Mouse (Mus musculus): ENCODE data around the gene Gprc5a. TPM values are rescaled to one million over a fixed set of nuclear protein-coding genes. Genes with fewer than 3 reads are reported as not detected.
A peak's percentile ranks its signal among the peaks of the same experiment; 100 is the strongest.

Gprc5a gene
- polyA plus RNA-seq, 1 experiment, result 10.8 TPM

DNA sequence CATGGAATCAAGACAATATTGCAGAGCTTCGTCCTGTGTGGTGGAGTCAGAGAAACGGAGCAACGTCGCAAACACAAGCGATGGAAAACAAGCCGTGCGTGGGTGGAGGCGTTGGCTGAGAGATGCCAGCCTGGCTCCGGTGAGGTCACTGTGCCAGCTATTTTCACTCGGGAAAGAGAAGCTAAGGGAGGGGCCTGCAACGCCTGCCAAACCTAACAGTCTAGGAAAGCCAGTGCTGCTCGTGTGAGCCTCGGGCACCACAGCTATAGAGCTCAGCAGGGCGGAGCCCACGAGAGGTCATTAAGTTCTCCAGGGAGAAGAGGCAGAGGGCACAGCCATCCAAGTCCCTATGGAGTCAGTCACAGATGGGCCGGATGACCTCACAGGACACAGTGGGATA, 16.5 kb upstream of the Gprc5a start:
- Histone ChIP-seq H3K36me3 (ENCODE audit: control insufficient read depth, insufficient read depth) (no peaks in the 10 kb centered on the region), H3K4me2 (ENCODE audit: low read depth) (peak overlapping the region; percentile 88), H3ac (ENCODE audit: control insufficient read depth, insufficient read length) (no peak overlapping the region), H3K27me3 (ENCODE audit: control insufficient read depth, insufficient read depth, insufficient read length) (no peaks in the 10 kb centered on the region), H3K79me2 (ENCODE audit: control insufficient read depth, insufficient read depth) (no peaks in the 10 kb centered on the region), H3K4me3 (no peak overlapping the region)
- peak; percentile 30 for TF ChIP-seq POLR2A (IDR thresholded peaks at IDR 0.05; ENCODE audit: insufficient read length, low read depth)
- TF ChIP-seq MYOD1 (IDR thresholded peaks at IDR 0.05; ENCODE audit: control insufficient read depth in 1 of 3, insufficient read length in 2 of 3, low read depth in 2 of 3), result peak in 2 of 3 experiments; percentile 1 to 34
- TF ChIP-seq TCF12 (IDR thresholded peaks at IDR 0.05; ENCODE audit: insufficient read depth, poor library complexity, severe bottlenecking), result no peak
- peak in 1 of 3 experiments; percentile 50 for TF ChIP-seq MYOG (IDR thresholded peaks at IDR 0.05; ENCODE audit: control insufficient read depth in 1 of 3, insufficient read depth in 1 of 3, insufficient read length in 2 of 3, low read depth in 2 of 3)

DNA sequence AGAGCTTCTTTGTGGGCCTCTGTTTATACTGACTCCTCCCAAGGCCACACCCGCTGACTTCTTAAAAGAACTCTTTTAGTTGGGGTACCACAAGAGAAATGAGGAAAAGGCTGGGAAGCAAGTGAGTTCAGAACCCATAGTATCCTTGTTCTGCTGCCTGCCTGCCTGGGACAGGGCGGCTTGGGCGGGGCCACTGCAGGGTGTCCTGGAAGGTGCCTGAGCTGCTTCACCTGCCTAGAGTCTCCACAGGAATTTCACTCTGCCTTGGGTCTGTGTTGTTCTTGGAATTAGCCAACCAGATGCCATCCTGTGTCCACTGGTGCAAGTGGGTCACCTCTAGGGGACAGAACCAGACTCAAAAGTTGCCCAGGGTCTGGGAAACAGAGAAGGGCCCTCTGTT, 11.7 kb upstream of the Gprc5a start:
- H3K79me2 ChIP-seq (ENCODE audit: control insufficient read depth, insufficient read depth), result no peaks in the 10 kb centered on the region
- no peaks in the 10 kb centered on the region for H3K36me3 ChIP-seq (ENCODE audit: control insufficient read depth, insufficient read depth)

DNA sequence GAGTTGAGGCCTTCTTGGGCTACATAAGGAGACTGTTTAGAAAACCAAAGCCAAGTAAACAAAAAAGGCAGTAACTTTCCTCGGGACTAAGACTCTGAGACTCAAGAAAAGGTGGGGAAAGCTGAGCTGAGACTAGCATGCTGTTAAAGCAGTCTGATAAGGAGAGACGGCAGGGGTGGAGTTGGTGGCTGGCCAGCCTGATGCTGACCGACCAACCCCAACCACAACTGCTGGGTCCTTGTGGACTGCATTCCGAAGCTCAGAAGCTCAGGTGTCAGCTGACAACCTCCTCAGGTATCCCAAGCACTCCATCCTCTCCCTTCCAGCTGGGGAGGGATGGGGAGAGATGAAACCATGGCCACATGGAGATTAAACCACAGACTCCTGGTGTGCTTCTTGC, 9.6 kb upstream of the Gprc5a start:
- no peaks in the 10 kb centered on the region for H3K79me2 ChIP-seq (ENCODE audit: control insufficient read depth, insufficient read depth)
- H3K27me3 ChIP-seq (ENCODE audit: control insufficient read depth, insufficient read depth, insufficient read length), result no peaks in the 10 kb centered on the region
- no peak overlapping the region for H3K4me3 ChIP-seq
- TF ChIP-seq TCF12 (IDR thresholded peaks at IDR 0.05; ENCODE audit: insufficient read depth, poor library complexity, severe bottlenecking) (no peak), SRF (IDR thresholded peaks at IDR 0.05; ENCODE audit: control insufficient read depth, insufficient read length, low read depth) (no peak)
- H3K36me3 ChIP-seq (ENCODE audit: control insufficient read depth, insufficient read depth), result no peaks in the 10 kb centered on the region
- H3K4me2 ChIP-seq (ENCODE audit: low read depth), result no peak overlapping the region
- no peak overlapping the region for H3ac ChIP-seq (ENCODE audit: control insufficient read depth, insufficient read length)

More for the DNA sequence above, 11.7 kb upstream of the Gprc5a start:
- no peak overlapping the region for H3K4me3 ChIP-seq
- no peak overlapping the region for H3K4me2 ChIP-seq (ENCODE audit: low read depth)
- no peak overlapping the region for H3ac ChIP-seq (ENCODE audit: control insufficient read depth, insufficient read length)
- TF ChIP-seq CEBPB (IDR thresholded peaks at IDR 0.05; ENCODE audit: insufficient read depth, poor library complexity, severe bottlenecking) (no peak), POLR2AphosphoS2 (IDR thresholded peaks at IDR 0.05; ENCODE audit: insufficient read length, low read depth) (no peak)
- no peaks in the 10 kb centered on the region for H3K27me3 ChIP-seq (ENCODE audit: control insufficient read depth, insufficient read depth, insufficient read length)

DNA sequence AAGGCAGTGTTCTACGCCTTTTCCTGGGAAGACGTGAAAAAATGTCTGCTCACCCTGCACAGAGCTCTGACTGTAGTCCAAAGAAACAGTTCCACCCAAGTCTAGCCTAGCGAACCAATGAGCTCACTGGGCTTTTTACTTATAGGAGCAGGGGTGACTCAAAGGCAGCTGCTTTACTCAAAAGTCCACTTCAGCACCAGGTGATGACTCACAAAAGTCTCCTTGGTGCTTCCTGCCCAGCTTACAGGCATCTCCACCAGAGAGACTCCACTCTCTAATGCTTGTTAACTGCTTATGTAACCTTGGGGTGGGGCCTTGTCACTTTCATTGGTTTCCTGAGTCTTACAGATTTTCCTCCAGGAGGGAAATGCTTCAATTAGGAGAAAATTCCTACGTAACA, 4.7 kb upstream of the Gprc5a start:
- H3ac ChIP-seq (ENCODE audit: control insufficient read depth, insufficient read length), result no peak overlapping the region
- H3K4me2 ChIP-seq (ENCODE audit: low read depth), result no peak overlapping the region
- no peaks in the 10 kb centered on the region for H3K27me3 ChIP-seq (ENCODE audit: control insufficient read depth, insufficient read depth, insufficient read length)
- no peaks in the 10 kb centered on the region for H3K36me3 ChIP-seq (ENCODE audit: control insufficient read depth, insufficient read depth)
- H3K79me2 ChIP-seq (ENCODE audit: control insufficient read depth, insufficient read depth), result no peaks in the 10 kb centered on the region
- no peak for TF ChIP-seq TCF3 (IDR thresholded peaks at IDR 0.05; ENCODE audit: insufficient read length, low read depth)
- no peak for TF ChIP-seq TCF12 (IDR thresholded peaks at IDR 0.05; ENCODE audit: insufficient read depth, poor library complexity, severe bottlenecking)
- TF ChIP-seq POLR2AphosphoS2 (IDR thresholded peaks at IDR 0.05; ENCODE audit: insufficient read length, low read depth), result no peak
- no peak for TF ChIP-seq MYOG (IDR thresholded peaks at IDR 0.05; ENCODE audit: control insufficient read depth in 1 of 3, insufficient read depth in 1 of 3, insufficient read length in 2 of 3, low read depth in 2 of 3)
- TF ChIP-seq SRF (IDR thresholded peaks at IDR 0.05; ENCODE audit: control insufficient read depth, insufficient read length, low read depth), result no peak
- no peak for TF ChIP-seq CEBPB (IDR thresholded peaks at IDR 0.05; ENCODE audit: insufficient read depth, poor library complexity, severe bottlenecking)
- TF ChIP-seq USF1 (IDR thresholded peaks at IDR 0.05; ENCODE audit: low read depth), result no peak
- TF ChIP-seq REST (IDR thresholded peaks at IDR 0.05; ENCODE audit: insufficient read depth, insufficient read length), result no peak
- TF ChIP-seq MYOD1 (IDR thresholded peaks at IDR 0.05; ENCODE audit: control insufficient read depth in 1 of 3, insufficient read length in 2 of 3, low read depth in 2 of 3), result no peak
- TF ChIP-seq E2F4 (IDR thresholded peaks at IDR 0.05; ENCODE audit: insufficient read depth), result no peak
- TF ChIP-seq MAX (IDR thresholded peaks at IDR 0.05; ENCODE audit: low read depth), result no peak
- no peak for TF ChIP-seq POLR2A (IDR thresholded peaks at IDR 0.05; ENCODE audit: insufficient read length, low read depth)
- no peak overlapping the region for H3K4me3 ChIP-seq

DNA sequence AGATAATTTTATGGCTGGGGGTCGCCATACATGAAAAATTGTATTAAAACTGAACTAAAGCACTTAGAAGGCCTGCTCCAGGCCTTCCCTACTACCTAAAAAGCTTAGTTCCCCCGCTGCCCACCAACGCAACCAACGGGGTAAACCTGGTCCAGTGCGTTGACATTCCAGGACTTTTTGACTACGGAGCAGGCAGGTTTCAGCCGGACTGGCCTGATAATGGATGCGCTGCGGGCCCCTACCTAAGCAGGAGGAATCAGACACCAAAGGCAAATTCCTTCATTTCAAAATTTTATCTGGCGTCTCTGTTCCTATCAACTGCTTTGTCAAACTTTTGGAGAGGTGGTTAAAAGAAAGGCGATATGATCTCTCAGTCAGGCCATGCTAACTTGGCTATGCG, 830 bp upstream of the Gprc5a start:
- H3K36me3 ChIP-seq (ENCODE audit: control insufficient read depth, insufficient read depth), result no peaks in the 10 kb centered on the region
- H3K4me2 ChIP-seq (ENCODE audit: low read depth), result peak overlapping the region; percentile 83
- TF ChIP-seq TCF3 (IDR thresholded peaks at IDR 0.05; ENCODE audit: insufficient read length, low read depth) (no peak), E2F4 (IDR thresholded peaks at IDR 0.05; ENCODE audit: insufficient read depth) (no peak), TCF12 (IDR thresholded peaks at IDR 0.05; ENCODE audit: insufficient read depth, poor library complexity, severe bottlenecking) (no peak), MYOG (IDR thresholded peaks at IDR 0.05; ENCODE audit: control insufficient read depth in 1 of 3, insufficient read depth in 1 of 3, insufficient read length in 2 of 3, low read depth in 2 of 3) (no peak), MAX (IDR thresholded peaks at IDR 0.05; ENCODE audit: low read depth) (no peak), POLR2A (IDR thresholded peaks at IDR 0.05; ENCODE audit: insufficient read length, low read depth) (no peak), MYOD1 (IDR thresholded peaks at IDR 0.05; ENCODE audit: control insufficient read depth in 1 of 3, insufficient read length in 2 of 3, low read depth in 2 of 3) (no peak), CEBPB (IDR thresholded peaks at IDR 0.05; ENCODE audit: insufficient read depth, poor library complexity, severe bottlenecking) (no peak), USF1 (IDR thresholded peaks at IDR 0.05; ENCODE audit: low read depth) (no peak), REST (IDR thresholded peaks at IDR 0.05; ENCODE audit: insufficient read depth, insufficient read length) (no peak), SRF (IDR thresholded peaks at IDR 0.05; ENCODE audit: control insufficient read depth, insufficient read length, low read depth) (no peak), POLR2AphosphoS2 (IDR thresholded peaks at IDR 0.05; ENCODE audit: insufficient read length, low read depth) (no peak)
- H3ac ChIP-seq (ENCODE audit: control insufficient read depth, insufficient read length), result peak overlapping the region; percentile 24
- peaks cover 16% of the 10 kb centered on the region for H3K79me2 ChIP-seq (ENCODE audit: control insufficient read depth, insufficient read depth)
- H3K4me3 ChIP-seq, result peak overlapping the region; percentile 62
- H3K27me3 ChIP-seq (ENCODE audit: control insufficient read depth, insufficient read depth, insufficient read length), result no peaks in the 10 kb centered on the region

All from myocyte (in vitro differentiated cells).